Mouse (Mus musculus): ENCODE results near the gene Cldn18. TPM values are rescaled to one million over a fixed set of nuclear protein-coding genes. Genes with fewer than 3 reads are reported as not detected.

The Cldn18 gene
- not detected for polyA plus RNA-seq (2014; fragmentation: Illumina TruSeq; extraction: RNeasy Lipid Tissue Mini Kit (QIAGEN cat#74804); ENCODE audit: low read depth, low replicate concordance)

GRCm38 (mm10) chr9:99717134-99717533 lies at the start of gene Cldn18:
TSS of gene Cldn18 (minus strand) at chr9:99717267.

Other genes with a start within 250 kb of the Cldn18 start
- 15.8 TPM for gene Armc8, start 148.4 kb downstream of the Cldn18 start, polyA plus RNA-seq (2014; fragmentation: Illumina TruSeq; extraction: RNeasy Lipid Tissue Mini Kit (QIAGEN cat#74804); ENCODE audit: low read depth, low replicate concordance)
- gene Dbr1, start 141.5 kb downstream of the Cldn18 start, polyA plus RNA-seq (2014; fragmentation: Illumina TruSeq; extraction: RNeasy Lipid Tissue Mini Kit (QIAGEN cat#74804); ENCODE audit: low read depth, low replicate concordance), result 9.4 TPM
- not detected for gene A4gnt, start 104.8 kb downstream of the Cldn18 start, polyA plus RNA-seq (2014; fragmentation: Illumina TruSeq; extraction: RNeasy Lipid Tissue Mini Kit (QIAGEN cat#74804); ENCODE audit: low read depth, low replicate concordance)
- gene Dzip1l, start 87.8 kb downstream of the Cldn18 start, polyA plus RNA-seq (2014; fragmentation: Illumina TruSeq; extraction: RNeasy Lipid Tissue Mini Kit (QIAGEN cat#74804); ENCODE audit: low read depth, low replicate concordance), result 5.3 TPM
- not detected for gene Sox14, start 158.9 kb upstream of the Cldn18 start, polyA plus RNA-seq (2014; fragmentation: Illumina TruSeq; extraction: RNeasy Lipid Tissue Mini Kit (QIAGEN cat#74804); ENCODE audit: low read depth, low replicate concordance)

All from adipose tissue, adult 10 weeks (tissue).